Mouse (Mus musculus) megakaryocyte-erythroid progenitor cell, adult 5-6 weeks (primary cell): ENCODE measurements at regions not wholly inside any gene's neighbourhood (a gene's known extent, or its start where the extent isn't known, plus 50 kb on each side); places are given as distances from the start of the nearest gene placed in this dataset.

Experiments
- ATAC-seq: replicated peaks from 2 replicates; pipeline ENCODE4 v1.8.0; 2016; ENCODE audit warnings: mild to moderate bottlenecking, inconsistent platforms; ENCODE audit not compliant: severe bottlenecking, poor library complexity, low FRiP score, low TSS enrichment

- ATAC-seq = no peak
Observed at GRCm38 (mm10) chr10:9111051-9111450, 225.2 kb upstream of the Sash1 start.

GRCm38 (mm10) chr10:9096207-9096606, 210.3 kb upstream of the Sash1 start:
- no peak for ATAC-seq

DNA sequence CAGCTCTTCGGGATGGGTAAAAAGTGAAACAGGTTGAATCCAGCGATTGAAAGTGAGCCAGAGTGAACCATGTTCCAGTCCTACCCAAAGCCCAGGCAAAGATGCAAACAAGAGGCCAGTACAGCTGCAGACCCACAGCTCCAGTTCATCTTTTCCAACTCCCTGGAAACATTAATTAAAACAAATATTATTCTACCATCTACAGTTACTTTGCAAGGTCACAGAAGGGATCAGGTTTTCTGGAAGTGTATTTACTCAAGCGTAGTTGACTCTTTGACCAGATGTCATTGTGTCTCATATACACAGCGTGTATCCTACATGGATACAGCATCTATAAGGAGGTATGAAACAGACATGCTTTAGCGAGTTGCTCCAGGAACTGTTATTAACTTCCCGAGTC, 209.3 kb upstream of the Sash1 start:
- no peak for ATAC-seq

GRCm38 (mm10) chr10:9092237-9092885, 206.5 kb upstream of the Sash1 start:
- ATAC-seq = no peak

DNA sequence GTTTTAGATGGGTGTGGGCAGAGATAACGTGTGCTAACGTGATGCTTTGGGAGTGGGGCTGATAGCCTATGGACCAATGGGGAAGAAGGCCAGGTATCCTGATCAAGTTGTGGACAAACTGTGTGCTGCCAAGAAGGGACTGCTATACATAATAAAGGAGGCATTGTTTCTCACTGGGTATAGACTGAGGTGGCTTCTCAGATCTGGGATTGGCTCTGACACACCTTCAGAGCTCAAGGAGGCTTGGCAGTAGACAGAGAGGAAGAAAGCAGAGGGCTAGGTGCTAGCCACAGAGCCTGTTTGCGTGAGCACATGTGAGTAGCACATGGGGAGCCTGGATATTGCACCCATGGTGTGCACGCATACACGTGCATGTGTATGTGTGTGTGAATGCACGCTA, 205.1 kb upstream of the Sash1 start:
- ATAC-seq = no peak

- no peak for ATAC-seq
Observed at GRCm38 (mm10) chr10:9087871-9088270, 202.0 kb upstream of the Sash1 start.

DNA sequence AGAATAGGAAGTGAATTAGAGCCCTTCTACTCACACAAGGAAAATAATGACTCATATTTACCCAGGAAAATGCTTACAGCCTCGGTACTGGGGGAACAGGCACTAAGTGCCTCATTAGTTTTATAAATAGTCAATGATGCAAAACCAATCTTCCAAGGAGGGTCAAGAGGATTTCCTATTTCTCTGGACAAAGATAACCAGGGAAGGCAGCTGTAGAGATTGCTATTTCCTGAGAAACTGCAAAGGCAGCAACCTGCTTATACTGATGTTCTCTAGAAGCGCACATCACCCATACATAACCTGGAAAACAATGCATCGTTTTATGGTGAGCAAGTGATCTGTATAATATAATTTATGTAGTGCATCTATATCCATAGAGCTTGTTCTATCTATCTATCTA, 201.3 kb upstream of the Sash1 start:
- ATAC-seq = no peak

DNA sequence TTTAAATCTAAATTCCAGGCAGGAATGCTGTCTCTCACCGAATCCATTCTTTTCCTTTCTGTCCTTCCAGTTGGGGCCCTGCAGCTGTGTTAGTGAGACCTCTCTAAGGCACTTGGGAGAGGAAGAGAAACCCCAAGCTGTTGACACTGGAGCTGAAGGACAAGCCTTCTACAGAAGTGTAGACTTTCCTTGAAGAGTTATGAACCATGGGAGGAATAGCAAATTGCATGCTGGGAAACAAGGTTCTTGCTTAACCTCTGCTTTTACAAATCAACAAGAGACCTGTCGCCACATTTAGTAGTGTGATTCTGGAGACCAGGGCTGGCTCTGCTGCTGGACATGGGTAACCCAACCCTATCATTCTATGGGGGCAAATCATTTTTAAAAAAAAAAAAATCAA, 200.8 kb upstream of the Sash1 start:
- no peak for ATAC-seq

DNA sequence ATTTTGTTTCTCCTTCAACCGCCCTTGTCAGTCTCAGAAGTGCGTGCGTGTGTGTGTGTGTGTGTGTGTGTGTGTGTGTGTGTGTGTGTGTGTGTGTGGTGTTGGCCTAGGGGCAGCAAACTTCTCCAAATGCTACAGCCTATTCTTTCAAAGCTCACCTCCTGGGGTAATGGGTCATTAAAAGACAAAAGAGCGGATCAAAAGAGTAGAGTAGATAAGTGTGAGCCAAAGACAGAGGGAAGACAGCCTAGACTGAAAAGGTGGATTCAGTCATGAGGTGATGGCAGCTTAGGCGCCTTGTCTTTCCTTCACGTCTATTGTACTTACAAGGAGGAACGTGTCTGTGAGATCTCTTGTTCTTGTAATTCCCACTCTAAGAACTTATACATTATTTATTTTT, 199.6 kb upstream of the Sash1 start:
- ATAC-seq = no peak

DNA sequence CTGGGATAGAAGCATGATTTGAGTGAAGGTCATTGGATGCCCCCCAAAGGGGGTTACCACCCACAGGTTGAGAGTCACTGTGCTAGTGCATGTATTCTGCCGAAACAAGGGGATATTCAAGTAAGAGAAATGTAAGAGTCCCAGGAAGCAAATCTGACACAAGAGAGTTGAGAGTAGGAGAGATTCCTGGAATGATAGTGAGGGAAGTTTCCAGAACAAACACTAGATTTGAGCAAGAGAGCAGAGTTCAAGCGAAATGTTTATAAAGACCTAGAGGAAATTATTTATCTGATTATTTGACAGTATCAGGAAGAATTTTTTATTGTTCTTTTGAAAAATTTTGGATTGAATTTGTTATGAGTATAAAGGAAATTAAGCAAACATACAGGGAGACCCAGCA, 189.0 kb upstream of the Sash1 start:
- no peak for ATAC-seq

- ATAC-seq = no peak
Observed at GRCm38 (mm10) chr10:9071630-9072029, 185.8 kb upstream of the Sash1 start.

- ATAC-seq = no peak
Observed at GRCm38 (mm10) chr10:9069608-9070190, 183.8 kb upstream of the Sash1 start.

GRCm38 (mm10) chr10:9066566-9066965, 180.7 kb upstream of the Sash1 start:
- no peak for ATAC-seq

GRCm38 (mm10) chr10:9061979-9062378, 176.1 kb upstream of the Sash1 start:
- no peak for ATAC-seq

DNA sequence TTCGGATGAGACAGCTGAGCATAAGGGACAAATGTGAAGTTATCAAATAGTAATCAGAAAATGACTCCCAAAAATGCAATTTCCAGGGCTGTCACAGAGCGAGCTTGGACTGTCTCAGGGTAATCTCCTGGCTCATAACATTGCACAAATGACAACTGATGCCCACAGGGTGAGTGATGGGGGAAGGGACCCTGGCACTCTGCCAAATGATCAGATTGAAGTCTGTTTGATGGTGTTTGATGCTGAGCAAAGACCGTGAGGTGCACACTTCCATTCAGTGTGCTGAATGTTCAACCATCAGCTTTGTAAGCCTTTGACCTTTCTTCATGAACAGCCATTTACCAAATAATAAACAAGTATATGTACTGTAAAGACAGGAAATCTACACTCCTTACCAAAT, 169.4 kb upstream of the Sash1 start:
- ATAC-seq = no peak

- ATAC-seq = no peak
Observed at GRCm38 (mm10) chr10:9053371-9053770, 167.5 kb upstream of the Sash1 start.

GRCm38 (mm10) chr10:9047341-9047740, 161.5 kb upstream of the Sash1 start:
- ATAC-seq = no peak

GRCm38 (mm10) chr10:9044746-9045370, 159.0 kb upstream of the Sash1 start:
- no peak for ATAC-seq

- ATAC-seq = no peak
Observed at GRCm38 (mm10) chr10:9043507-9043906, 157.6 kb upstream of the Sash1 start.

DNA sequence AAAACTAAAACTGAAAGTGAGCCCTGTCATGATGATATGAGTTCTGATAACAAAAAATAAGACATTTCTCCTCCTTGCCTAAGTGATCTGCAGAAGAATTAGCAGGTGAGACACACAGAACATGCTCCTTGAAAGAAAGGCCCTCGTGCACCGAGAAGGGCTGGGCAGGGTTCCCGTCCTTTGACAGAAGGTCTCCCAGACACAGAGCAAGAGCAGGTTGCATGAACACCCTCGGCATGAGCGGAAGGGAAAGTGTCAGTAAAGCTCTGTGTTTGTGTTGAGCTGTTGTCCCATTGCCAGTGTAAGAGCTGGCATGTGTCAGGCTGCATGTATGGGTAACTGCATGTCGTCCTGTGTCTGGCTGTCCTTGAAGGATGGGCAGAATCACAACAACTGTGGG, 144.6 kb upstream of the Sash1 start:
- ATAC-seq = no peak

DNA sequence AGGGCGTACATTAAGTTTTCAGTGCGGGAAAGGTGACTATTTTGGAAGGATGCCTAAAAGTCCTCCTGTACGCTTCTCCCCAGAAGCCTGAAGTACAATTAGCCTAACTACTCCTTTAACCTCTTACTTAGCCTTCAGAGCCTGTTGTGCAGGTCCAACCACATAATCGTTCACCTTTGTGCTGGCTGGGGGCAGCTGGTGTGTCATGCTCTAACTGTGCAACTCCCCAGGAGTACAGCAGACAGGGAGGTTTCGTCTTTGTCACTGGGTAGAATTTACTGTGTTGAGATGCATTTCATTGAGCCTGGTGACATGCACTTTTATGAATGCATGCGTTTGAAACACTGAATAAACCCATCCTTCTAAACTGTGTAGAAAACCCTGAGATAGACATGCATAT, 143.6 kb upstream of the Sash1 start:
- no peak for ATAC-seq
